Mouse (Mus musculus): Measurements from ENCODE around the gene Endod1. TPM values are rescaled to one million over a fixed set of nuclear protein-coding genes. Genes with fewer than 3 reads are reported as not detected.

Gene Endod1
- polyA plus RNA-seq (2017; shearing (Covaris generic)) = 27.8 TPM

GRCm38 (mm10) chr9:14381353-14382055 lies at the start of gene Endod1:
Gene Endod1, minus strand, starts transcription at chr9:14381507.

Other genes with a start within 250 kb of the Endod1 start
- 11.6 TPM for gene Sesn3, start 106.4 kb downstream of the Endod1 start, polyA plus RNA-seq (2017; shearing (Covaris generic))
- 1.4 TPM for gene Kdm4d, start 119.0 kb upstream of the Endod1 start, polyA plus RNA-seq (2017; shearing (Covaris generic))
- gene Cwc15, start 119.1 kb upstream of the Endod1 start, polyA plus RNA-seq (2017; shearing (Covaris generic)) = 227 TPM

Measured in activated CD4-positive, CD25-positive, alpha-beta regulatory T cell, adult 9 weeks (primary cell).